Mouse (Mus musculus) ES-Bruce4 (cell line): ENCODE measurements around the gene Tnf. TPM values are rescaled to one million over a fixed set of nuclear protein-coding genes. Genes with fewer than 3 reads are reported as not detected.

Experiments
- H3K27ac ChIP-seq: 2 replicates; pipeline ENCODE4 v1.5.1; 2012; ENCODE audit warnings: low read length, inconsistent platforms; ENCODE audit not compliant: insufficient read depth
- H3K27me3 ChIP-seq: 2 replicates; pipeline ENCODE4 v1.6.1; 2012; ENCODE audit warnings: mild to moderate bottlenecking, low read length, inconsistent platforms; ENCODE audit not compliant: control insufficient read depth, poor library complexity, insufficient read depth, severe bottlenecking
- H3K36me3 ChIP-seq: 2 replicates; pipeline ENCODE4 v1.6.1; 2012; ENCODE audit warnings: inconsistent platforms, mild to moderate bottlenecking, low read length, moderate library complexity; ENCODE audit not compliant: control insufficient read depth, poor library complexity, insufficient read depth, severe bottlenecking
- H3K4me1 ChIP-seq: one replicate; pipeline ENCODE4 v1.8.1; 2011; ENCODE audit warnings: low read length; ENCODE audit not compliant: control insufficient read depth, insufficient read depth
- H3K4me3 ChIP-seq: 2 replicates; pipeline ENCODE4 v1.5.1; 2011; ENCODE audit warnings: low read depth, mild to moderate bottlenecking, low read length
- H3K9ac ChIP-seq: 2 replicates; pipeline ENCODE4 v1.6.1; 2012; ENCODE audit warnings: low read depth, mild to moderate bottlenecking, inconsistent platforms; ENCODE audit not compliant: poor library complexity, severe bottlenecking
- H3K9me3 ChIP-seq: replicated peaks from 2 replicates; pipeline ENCODE4 v1.6.1; 2012; ENCODE audit warnings: mild to moderate bottlenecking, low read length, inconsistent platforms; ENCODE audit not compliant: control insufficient read depth, poor library complexity, insufficient read depth, severe bottlenecking
- CTCF ChIP-seq: IDR thresholded peaks from one replicate; pipeline ENCODE4 v1.8.1; 2011; ENCODE audit warnings: low read depth, low read length
- EP300 ChIP-seq: IDR thresholded peaks from 2 replicates; pipeline ENCODE4 v1.6.1; 2011; ENCODE audit warnings: low read depth, low read length; ENCODE audit not compliant: insufficient read depth
- POLR2A ChIP-seq: IDR thresholded peaks from one replicate; pipeline ENCODE4 v1.8.1; 2011; ENCODE audit warnings: low read length; ENCODE audit not compliant: insufficient read depth
- polyA plus RNA-seq: library from polyadenylated mRNA; stranded (reverse); fragments of >200 nt; gene quantifications from 2 replicates; pipeline ENCODE4 v1.2.4, GENCODE M21; 2011; ENCODE audit warnings: low read depth; ENCODE audit not compliant: missing spikeins, insufficient read depth, insufficient read length

The Tnf gene
- polyA plus RNA-seq, 1 experiment = not detected

DNA sequence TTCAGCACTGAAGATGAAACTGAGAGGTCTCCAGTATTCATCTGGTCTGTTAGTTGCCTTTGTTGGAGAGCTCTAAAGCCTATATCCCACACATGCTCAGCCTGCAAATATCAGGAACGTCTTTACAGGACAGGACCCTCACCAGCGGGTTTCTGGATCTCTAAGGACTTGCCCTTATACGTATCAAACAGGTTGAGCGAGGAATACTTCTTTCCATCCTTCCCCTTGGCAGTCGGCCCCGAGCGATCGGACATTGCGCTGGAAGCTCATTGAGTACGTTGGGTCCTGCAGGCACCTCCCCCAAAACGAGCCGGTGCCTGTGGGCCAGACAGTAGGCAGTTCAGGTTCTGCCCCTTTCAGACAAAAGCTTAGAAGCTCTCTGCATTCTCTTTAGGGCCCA lies 39.1 kb downstream of the Tnf start:
- Histone ChIP-seq H3K4me3 (peak overlapping the region; percentile 37), H3K27me3 (no peaks in the 10 kb centered on the region), H3K4me1 (no peaks in the 10 kb centered on the region), H3K36me3 (peaks cover 50% of the 10 kb centered on the region), H3K27ac (no peak overlapping the region), H3K9me3 (no peaks in the 10 kb centered on the region), H3K9ac (peak overlapping the region; percentile 98)
- TF ChIP-seq CTCF = no peak
- TF ChIP-seq POLR2A = no peak
- TF ChIP-seq EP300 = no peak

DNA sequence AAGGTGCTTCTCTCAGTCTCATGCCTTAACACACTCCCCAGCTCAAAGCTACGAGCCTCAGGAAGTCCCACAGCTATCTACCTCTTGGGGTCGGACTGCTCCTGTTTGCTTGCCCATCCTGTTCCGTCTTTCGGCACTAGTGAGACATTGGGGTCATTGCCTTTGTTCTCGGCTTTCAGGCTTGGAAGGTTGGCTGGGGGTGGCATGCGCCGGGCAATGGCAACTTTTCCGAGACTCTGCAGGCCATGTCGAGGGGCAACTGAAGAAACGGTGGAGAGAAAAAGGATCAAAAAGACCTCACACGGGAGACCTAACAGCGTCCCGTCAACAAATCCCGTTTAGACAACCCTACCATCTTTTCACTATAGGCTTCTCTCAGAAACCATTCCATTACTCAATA lies 39.7 kb downstream of the Tnf start:
- Histone ChIP-seq H3K9ac (peak overlapping the region; percentile 98; the same call in 1 of the 2 replicates), H3K27ac (no peak overlapping the region), H3K4me1 (no peaks in the 10 kb centered on the region), H3K9me3 (no peaks in the 10 kb centered on the region), H3K4me3 (no peak overlapping the region), H3K27me3 (no peaks in the 10 kb centered on the region), H3K36me3 (peaks cover 56% of the 10 kb centered on the region)
- no peak for TF ChIP-seq POLR2A
- no peak for TF ChIP-seq CTCF
- TF ChIP-seq EP300 = no peak

DNA sequence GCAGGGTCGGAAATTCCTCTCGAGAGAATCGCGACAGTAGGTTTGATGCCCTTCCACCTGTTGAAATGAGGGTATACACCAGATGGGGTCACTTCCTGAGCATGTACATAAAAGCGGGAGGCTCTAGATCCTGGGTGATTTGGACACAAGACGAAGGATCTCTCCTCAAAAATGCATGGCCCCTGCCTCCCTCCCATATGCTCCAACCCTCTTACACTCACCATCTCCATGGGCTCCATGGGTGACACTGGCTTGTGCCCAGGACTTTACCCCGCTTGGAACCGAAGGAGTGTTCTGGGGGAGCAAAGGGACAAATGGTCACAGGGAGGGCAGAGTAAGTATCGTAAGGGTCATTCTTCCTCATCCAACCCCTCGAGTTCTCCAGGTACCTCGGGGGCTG lies 40.4 kb downstream of the Tnf start:
- H3K4me3 ChIP-seq = no peak overlapping the region
- H3K4me1 ChIP-seq = no peaks in the 10 kb centered on the region
- no peak for TF ChIP-seq POLR2A
- no peak overlapping the region for H3K9ac ChIP-seq
- no peaks in the 10 kb centered on the region for H3K27me3 ChIP-seq
- peaks cover 63% of the 10 kb centered on the region for H3K36me3 ChIP-seq
- no peaks in the 10 kb centered on the region for H3K9me3 ChIP-seq
- no peak overlapping the region for H3K27ac ChIP-seq

DNA sequence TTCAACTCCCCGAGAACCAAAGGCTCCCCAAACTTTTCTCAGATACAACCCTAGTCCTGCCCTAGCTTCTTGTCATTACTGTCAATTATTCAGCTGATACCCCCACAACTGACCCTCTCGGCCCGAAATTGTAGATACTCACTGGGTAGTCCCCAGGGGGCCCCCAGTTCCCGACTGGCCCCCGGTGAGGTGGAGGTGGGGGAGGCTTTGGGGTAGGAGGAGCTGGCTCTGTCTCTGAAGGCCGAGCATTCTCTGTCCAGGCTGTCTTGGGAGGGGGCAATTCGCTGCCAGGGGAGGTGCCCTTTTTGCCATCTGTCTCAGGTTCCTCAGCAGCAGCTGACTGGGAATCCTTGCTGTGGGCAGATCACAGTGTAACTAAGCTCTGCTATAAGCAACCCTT lies 42.2 kb downstream of the Tnf start:
- Histone ChIP-seq H3K36me3 (peaks cover 80% of the 10 kb centered on the region), H3K27ac (no peak overlapping the region), H3K4me1 (no peaks in the 10 kb centered on the region), H3K9me3 (no peaks in the 10 kb centered on the region), H3K4me3 (no peak overlapping the region), H3K9ac (no peak overlapping the region), H3K27me3 (no peaks in the 10 kb centered on the region)
- TF ChIP-seq EP300 = no peak
- no peak for TF ChIP-seq POLR2A
- no peak for TF ChIP-seq CTCF

DNA sequence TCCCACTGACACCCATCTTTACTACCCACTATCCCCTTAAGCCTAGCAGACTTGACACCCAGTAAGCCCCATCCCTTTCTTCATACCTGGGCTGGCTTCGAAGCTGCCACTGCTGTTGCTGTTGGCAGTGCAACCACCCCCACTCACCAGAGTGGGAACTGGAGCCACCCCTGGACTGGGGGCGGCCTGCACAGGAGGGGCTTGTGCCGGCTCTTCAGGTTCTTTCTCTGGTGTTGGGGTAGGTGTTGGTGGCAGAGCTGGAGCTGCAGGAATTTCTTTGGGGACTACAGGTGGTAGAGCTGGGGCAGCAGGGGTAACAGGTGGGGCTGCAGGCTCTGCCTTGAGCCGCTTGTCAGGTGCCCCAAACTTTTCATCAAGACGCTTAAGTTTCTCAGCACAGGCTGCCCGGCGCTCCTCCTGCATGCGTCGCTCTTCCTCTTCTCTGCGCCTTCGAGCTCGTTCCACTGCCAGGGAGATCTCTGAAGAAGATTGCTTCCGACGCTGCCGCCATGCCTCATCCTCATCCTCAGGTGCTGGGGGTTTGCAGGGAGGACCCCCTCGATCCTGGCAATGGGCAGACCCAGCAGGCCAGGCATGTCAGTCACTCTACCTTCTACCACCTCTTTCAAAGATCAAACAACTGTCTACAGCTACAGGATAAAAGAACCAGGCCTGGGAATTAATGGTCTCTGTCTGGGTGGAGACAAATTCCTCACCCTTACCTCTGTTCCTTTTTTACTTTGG lies 42.8 kb downstream of the Tnf start:
- no peak overlapping the region for H3K9ac ChIP-seq
- no peaks in the 10 kb centered on the region for H3K4me1 ChIP-seq
- no peaks in the 10 kb centered on the region for H3K9me3 ChIP-seq
- H3K27me3 ChIP-seq = no peaks in the 10 kb centered on the region
- TF ChIP-seq EP300 = no peak
- TF ChIP-seq POLR2A = no peak
- no peak for TF ChIP-seq CTCF
- peaks cover 87% of the 10 kb centered on the region for H3K36me3 ChIP-seq
- no peak overlapping the region for H3K27ac ChIP-seq
- H3K4me3 ChIP-seq = no peak overlapping the region

DNA sequence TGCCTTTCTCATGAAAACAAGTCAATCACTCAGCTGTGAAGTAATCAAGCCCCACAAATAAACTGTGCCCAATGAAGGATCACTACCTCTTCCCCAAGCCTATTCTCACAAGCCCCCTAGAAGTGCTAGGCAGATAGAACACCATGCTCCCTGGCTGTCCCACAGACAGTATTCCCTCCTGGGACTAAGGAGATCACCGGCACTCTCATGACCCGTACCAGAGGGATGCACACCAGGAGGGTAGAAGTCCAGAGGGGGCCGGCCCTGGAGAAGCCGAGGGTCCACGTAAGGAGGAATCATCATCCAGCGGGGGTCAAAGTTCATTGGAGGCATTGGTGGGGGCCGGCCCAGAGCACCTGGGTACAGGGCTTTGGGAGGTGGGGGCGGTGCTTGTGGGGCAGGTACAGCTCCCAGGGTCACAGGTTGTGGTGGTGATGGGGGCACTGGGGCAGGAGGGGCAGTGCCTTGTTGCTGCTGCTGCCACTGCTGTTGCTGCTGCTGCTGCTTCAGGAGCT lies 44.1 kb downstream of the Tnf start:
- Histone ChIP-seq H3K27ac (no peak overlapping the region), H3K4me1 (no peaks in the 10 kb centered on the region), H3K36me3 (peaks cover 99% of the 10 kb centered on the region), H3K9me3 (no peaks in the 10 kb centered on the region), H3K9ac (no peak overlapping the region), H3K27me3 (no peaks in the 10 kb centered on the region), H3K4me3 (no peak overlapping the region)
- TF ChIP-seq POLR2A = no peak
- TF ChIP-seq CTCF = no peak
- TF ChIP-seq EP300 = no peak
